Mouse (Mus musculus) left cerebral cortex, adult 2 months (tissue): ENCODE measurements around the gene Golga1. TPM values are rescaled to one million over a fixed set of nuclear protein-coding genes. Genes with fewer than 3 reads are reported as not detected.
"Not testable (repeated sequence)": the region's sequence is repeated elsewhere in the genome, so short reads cannot be mapped to it uniquely, and the experiment has no call there.

ENCODE experiments used
- DNase-seq, 2 experiments: peaks; one replicate each; pipeline ENCODE4 v3.0.0; 2021 to 2022; ENCODE audit warnings: low spot score in 2 of 2, mixed read lengths in 1 of 2; ENCODE audit errors: extremely low spot score in 1 of 2
- H3K27ac ChIP-seq: fragments of 200-600 bp; 2 replicates; pipeline ENCODE4 v1.8.1; 2022
- H3K4me3 ChIP-seq: fragments of 200-600 bp; 2 replicates; pipeline ENCODE4 v1.8.1; 2022
- CTCF ChIP-seq: fragments of 200-600 bp; IDR thresholded peaks from 2 replicates; pipeline ENCODE4 v1.8.1; 2022; ENCODE audit warnings: antibody characterized with exemption, mild to moderate bottlenecking, moderate library complexity
- intact Hi-C: fragments of 180-260 bp; cut with DNase I; formaldehyde crosslinking; loops from one replicate; pipeline ENCODE4 v1.15.1; 2025
- total RNA-seq, 2 experiments: library from RNA; stranded (reverse); gene quantifications; 2 replicates each; pipeline ENCODE4 v1.2.3; 2021

Golga1 gene
- total RNA-seq, 2 experiments from 2014 or later: 30.3 to 31.1 TPM

DNA sequence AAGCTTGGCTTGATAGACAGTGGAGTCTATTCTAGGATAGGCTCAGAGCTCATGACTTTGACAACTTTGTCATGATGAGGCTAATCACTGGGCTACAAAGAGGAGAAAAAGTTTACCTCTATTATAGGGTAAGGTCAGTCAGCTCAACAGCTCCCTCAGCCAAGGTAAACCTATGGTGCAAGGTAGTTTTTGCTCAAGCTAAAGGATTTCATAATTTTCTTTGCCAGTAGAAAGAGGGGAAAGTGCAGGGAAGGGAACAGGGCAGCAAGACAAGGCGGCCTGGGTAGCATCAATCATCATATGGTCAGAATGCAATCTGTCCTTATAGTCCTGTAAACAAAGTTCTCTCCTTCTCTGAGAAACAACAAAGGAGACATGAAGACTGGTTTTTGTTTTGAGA is 25.1 kb downstream of the Golga1 start:
- Histone ChIP-seq H3K4me3 (no peak overlapping the region), H3K27ac (no peak overlapping the region)
- no peak for TF ChIP-seq CTCF
- intact Hi-C loops: no loop called here
- DNase-seq: no peak

DNA sequence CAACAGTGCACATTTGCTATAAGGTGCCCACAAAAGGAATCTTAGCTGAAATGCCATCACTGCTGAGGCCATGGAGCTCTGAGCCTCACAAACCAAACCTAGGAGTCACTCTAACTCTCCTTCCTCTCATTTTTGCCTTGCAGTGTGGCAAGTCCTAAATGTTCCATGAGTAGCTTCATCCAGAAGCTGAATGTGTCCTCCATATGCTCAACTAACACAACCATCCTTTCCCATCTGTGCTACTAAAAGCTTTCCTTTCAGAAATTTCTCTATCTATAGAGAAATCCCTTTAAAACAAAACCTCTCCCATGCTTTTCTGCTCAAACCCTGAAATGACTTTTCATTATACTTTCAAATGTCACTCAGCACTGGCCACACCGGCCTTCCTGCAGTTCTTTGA is 33.7 kb downstream of the Golga1 start:
- DNase-seq: no peak
- Histone ChIP-seq H3K4me3 (no peak overlapping the region), H3K27ac (peak overlapping the region; percentile 25; the same call in 1 of the 2 replicates)
- intact Hi-C loops: no loop called here
- no peak for TF ChIP-seq CTCF

- no peak overlapping the region for H3K4me3 ChIP-seq
- no peak for DNase-seq
- no peak overlapping the region for H3K27ac ChIP-seq
- no peak for TF ChIP-seq CTCF
- intact Hi-C loops: no loop called here
These were observed 45.3 kb downstream of the Golga1 start for GRCm38 (mm10) chr2:39020004-39020403.

DNA sequence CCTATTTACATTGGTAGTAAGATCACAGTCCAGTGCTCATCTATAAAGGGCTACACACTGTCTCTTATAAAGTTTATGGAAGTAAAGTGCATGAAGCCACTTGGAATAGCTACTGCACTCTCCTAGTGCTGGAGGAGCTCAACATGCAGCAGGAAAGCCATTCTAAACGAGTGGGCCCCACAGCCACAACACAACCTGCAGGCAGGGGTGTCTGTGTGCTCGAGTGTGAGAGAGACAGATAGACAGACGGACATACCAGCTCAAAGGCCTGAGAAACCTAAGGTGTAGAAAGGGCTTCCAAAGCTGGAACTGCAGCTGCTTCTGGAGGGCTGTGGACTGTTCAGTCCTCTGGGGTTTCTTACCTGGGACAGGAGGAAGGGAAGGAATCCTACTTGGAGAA is 48.8 kb downstream of the Golga1 start:
- intact Hi-C loops: no loop called here
- Histone ChIP-seq H3K27ac (no peak overlapping the region), H3K4me3 (no peak overlapping the region)
- DNase-seq: no peak
- no peak for TF ChIP-seq CTCF

- DNase-seq: no peak
- intact Hi-C loops: no loop called here
- H3K27ac ChIP-seq: no peak overlapping the region
- H3K4me3 ChIP-seq: no peak overlapping the region
- TF ChIP-seq CTCF: no peak
These were observed 52.5 kb downstream of the Golga1 start for GRCm38 (mm10) chr2:39012768-39013279.

DNA sequence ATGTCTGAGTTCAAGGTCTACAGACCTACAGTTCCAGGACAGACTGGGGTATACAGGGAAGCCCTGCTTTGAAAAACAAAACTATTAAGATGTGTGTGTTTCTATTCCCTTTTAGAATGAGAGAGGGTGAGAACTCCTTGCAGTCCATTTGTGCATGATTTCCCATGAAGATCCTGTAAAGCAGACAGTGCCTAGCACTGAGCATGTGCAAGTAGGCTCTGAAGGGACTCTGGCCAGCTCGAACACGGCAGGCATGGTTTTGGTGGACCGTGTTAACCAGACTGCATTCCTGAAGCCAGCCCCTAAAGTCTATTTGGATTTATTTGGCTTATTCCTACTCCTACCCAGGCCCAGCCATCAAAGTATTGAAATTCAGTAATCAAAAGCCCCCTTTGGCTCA is 53.4 kb downstream of the Golga1 start:
- intact Hi-C loops: no loop called here
- DNase-seq: no peak
- no peak for TF ChIP-seq CTCF

DNA sequence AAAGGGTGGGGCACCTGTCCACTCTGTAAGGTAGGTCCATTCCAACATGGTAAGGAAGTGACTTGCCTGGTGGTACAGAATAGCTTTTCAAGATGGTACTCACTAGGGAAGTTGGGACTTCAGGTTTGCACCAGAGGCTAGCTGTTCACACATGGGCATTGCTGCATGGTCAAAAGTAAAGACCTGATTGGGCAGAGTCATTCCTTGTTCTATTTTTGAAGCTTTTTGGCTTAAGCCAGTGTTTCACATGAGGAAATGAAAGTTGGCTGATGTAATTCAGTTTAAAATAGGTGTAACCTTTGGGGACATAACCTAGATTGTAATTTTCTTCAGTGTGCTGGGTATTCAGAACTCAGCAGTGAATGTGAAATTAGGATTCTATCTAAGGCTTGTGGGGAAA is 54.1 kb downstream of the Golga1 start:
- intact Hi-C loops: no loop called here
- no peak for DNase-seq
- Histone ChIP-seq H3K27ac (no peak overlapping the region), H3K4me3 (no peak overlapping the region)
- TF ChIP-seq CTCF: no peak

More for the DNA sequence above, 53.4 kb downstream of the Golga1 start:
- no peak overlapping the region for H3K4me3 ChIP-seq
- H3K27ac ChIP-seq: peak overlapping the region; percentile 19; the same call in 1 of the 2 replicates

GRCm38 (mm10) chr2:39010144-39010543 is 55.2 kb downstream of the Golga1 start:
- intact Hi-C loops, H3K27ac ChIP-seq, DNase-seq, H3K4me3 ChIP-seq: not testable (repeated sequence)

DNA sequence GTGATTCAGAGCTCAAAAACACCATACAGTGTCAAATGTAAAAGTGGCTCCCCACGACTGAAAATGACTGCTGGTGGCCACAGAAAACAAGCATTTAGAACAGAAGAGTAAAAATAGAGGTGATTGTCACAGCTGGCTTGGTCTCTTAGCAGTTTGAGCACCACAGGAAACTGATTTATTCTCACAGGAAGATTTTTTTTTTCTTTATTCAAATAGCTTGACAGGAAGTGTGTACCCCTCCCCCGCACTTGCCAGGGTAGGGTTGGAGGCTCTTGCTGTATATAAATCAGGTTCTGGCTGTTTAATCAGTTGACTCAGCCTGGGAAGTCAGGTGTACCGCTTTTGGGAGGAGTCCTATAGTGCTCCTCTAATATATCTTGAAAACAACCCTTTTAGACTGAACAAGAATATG is 56.4 kb downstream of the Golga1 start:
- TF ChIP-seq CTCF: no peak
- Histone ChIP-seq H3K4me3 (peak overlapping the region; percentile 95), H3K27ac (peak overlapping the region; percentile 8; the same call in 1 of the 2 replicates)
- intact Hi-C loops: loop anchor here (2.0 kb wide), 1 partner anchor 56 kb away; the partner anchor contains the start of gene Golga1
- DNase-seq: peak; percentile 32 to 56

- intact Hi-C loops: loop anchor here (2.0 kb wide), 1 partner anchor 56 kb away; the partner anchor contains the start of gene Golga1
- H3K27ac ChIP-seq: peak overlapping the region; percentile 75
- TF ChIP-seq CTCF: no peak
- peak overlapping the region; percentile 95 for H3K4me3 ChIP-seq
- no peak for DNase-seq
These were observed 56.9 kb downstream of the Golga1 start for GRCm38 (mm10) chr2:39008350-39008851.

- H3K4me3 ChIP-seq: peak overlapping the region; percentile 95
- peak; percentile 94 to 97 for DNase-seq
- H3K27ac ChIP-seq: peak overlapping the region; percentile 75
- no peak for TF ChIP-seq CTCF
- intact Hi-C loops: loop anchor here (2.0 kb wide), 1 partner anchor 57 kb away; the partner anchor contains the start of gene Golga1
These were observed 57.5 kb downstream of the Golga1 start for GRCm38 (mm10) chr2:39007865-39008264.

DNA sequence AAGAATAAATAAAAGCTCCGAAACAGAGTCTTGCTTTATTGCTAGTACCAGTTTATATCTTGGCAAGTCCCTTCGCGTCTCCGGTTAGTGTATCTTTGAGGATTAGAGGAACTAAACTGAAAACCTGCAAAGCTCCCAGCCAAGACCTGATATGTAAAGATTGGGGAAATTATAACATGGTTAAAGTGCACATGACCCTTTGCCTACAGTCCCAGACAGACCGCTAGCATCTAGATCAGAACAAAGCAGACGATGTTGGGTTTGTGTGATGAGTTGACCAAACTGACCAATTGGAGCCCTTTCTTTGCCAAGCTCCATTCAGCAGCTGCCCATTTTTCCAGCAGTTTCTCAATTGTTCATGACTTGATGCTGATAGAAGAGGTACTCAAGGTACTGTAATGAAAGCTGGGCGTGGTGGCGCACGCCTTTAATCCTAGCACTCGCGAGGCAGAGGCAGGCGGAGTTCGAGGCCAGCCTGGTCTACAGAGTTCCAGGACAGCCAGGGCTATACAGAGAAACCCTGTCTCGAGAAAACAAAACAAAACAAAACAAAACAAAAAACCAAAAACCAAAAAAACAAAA is 59.1 kb downstream of the Golga1 start:
- intact Hi-C loops: no loop called here

DNA sequence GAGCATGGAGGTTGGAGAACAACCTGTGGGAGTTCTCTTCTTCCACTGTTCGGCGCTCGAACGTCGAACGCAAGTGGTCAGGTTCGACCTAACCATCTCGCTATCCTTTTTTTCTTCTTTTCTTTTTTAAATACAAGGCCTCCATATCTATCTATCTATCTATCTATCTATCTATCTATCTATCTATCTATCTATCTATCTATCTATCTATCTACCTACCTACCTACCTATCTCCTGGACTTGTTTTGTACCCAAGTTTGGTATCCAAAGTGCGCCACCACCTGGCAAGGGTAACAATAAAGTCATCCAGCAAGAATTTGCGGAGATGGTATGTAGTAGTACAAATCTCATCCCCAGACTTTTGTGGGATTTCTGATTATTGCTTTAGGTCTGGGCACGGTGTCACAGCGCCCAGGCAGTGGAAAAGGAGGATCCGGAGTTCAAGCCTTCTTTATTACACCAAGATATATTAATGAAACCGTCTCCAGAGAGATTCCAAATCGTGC is 59.7 kb downstream of the Golga1 start, which contains the start of gene Rpl35:
Gene Rpl35 (minus strand): TSS at position 51 of the 506 bp plus-strand sequence.
- no peak for DNase-seq
- TF ChIP-seq CTCF: peak; percentile 25; the same call in 1 of the 2 replicates
- H3K27ac ChIP-seq: peak within 1 kb of the TSS; percentile 74
- peak within 1 kb of the TSS; percentile 80 for H3K4me3 ChIP-seq
- intact Hi-C loops: no loop called here

More for the DNA sequence above, 59.1 kb downstream of the Golga1 start:
- Histone ChIP-seq H3K4me3 (no peak overlapping the region), H3K27ac (no peak overlapping the region)
- no peak for TF ChIP-seq CTCF
- no peak for DNase-seq
